Mouse (Mus musculus): ENCODE data around the gene Hmga1.

Gene Hmga1

DNA sequence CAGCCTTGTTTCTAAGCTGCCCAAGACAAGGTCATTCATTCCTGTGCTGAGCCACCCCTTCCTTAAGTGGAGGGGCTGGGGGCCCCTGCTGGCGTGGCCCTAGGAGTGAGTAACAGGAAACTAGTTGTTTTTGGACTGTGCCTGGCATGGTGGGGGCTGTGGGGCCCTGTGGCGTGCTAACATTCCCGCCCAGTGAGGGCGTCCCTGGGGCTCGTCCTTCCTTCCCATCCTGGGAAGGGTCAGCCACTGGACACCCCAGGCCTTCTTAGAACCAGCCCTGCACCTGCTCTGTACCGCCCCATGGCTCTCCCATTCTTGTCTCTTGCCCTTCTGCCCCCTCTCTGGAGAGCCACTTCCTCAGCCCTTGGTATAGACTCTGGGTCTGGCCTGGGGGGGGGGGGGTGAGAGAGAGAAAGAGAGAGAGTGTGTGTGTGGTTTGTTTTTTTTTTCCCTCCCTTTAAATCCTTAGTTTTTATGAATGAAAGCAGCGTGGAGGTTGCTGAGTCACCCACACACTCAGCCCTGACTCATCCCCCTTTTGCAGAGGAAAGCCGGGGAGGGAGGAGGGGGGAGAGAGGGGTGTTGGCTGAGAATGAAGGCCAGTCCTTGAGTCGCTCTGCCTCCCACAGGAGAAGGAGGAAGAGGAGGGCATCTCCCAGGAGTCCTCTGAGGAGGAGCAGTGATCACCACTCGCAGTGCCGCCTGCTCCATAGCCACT is 5.7 kb downstream of the Hmga1 start:
- no peak for DNase-seq

DNA sequence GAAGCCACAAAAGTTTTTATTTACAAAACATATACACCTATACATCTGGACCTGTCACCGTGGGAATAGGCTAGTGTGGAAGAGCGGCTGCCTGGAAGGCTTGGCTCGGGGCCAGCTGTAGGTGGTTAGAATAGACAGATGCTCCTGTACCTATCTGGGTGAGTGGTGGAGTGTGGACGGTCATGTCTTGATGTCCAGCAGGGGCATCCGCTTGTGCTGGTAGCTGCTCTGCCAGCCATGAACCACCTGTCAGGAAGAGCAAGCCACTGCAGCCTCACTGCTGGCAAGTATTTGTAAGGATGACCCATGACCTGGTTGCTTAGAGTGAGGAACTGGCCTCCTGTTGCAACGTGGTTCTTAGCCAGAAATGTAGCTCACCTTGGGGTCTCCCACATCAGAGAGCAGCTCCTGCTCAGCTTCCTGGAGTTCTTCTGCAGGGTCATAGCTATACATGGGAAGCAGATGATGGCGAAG is 7.5 kb downstream of the Hmga1 start:
- no peak for DNase-seq

DNA sequence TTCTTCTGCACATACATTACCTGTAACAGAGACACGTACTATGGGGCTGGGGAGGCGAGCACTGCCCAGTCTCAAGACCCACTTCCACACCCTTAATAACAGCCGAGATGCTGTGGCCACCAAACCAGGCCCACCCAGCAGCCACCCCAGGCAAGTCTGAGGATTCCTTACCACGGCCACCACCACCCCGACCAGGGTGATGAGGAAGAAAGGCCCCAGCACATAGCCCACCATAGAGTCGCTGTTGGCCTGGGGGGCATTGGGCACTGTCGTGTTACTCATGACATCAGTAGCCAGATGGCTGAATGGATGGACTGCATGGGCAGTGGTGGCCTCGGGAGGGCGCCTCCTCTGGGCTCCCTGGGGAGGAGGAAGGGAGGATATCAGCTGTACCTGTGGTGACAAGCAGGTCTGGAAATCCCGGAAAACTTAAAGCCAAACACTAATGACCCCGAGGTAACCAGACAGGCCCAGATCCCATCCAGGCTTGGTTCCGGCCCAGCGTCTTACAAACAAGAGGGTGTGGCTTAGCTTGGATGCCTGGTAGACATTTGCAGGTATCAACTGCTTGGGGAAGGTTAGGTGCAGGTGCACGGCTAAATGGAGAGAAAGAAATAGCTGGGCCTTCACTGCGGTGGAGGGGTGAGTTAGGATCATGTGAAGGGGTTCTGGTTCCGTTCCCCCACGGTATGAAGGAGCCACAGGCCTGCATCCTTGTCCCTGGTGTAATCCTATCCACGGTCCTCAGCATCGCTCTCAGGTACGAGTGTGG is 8.3 kb downstream of the Hmga1 start:
- DNase-seq = peak; percentile 32

DNA sequence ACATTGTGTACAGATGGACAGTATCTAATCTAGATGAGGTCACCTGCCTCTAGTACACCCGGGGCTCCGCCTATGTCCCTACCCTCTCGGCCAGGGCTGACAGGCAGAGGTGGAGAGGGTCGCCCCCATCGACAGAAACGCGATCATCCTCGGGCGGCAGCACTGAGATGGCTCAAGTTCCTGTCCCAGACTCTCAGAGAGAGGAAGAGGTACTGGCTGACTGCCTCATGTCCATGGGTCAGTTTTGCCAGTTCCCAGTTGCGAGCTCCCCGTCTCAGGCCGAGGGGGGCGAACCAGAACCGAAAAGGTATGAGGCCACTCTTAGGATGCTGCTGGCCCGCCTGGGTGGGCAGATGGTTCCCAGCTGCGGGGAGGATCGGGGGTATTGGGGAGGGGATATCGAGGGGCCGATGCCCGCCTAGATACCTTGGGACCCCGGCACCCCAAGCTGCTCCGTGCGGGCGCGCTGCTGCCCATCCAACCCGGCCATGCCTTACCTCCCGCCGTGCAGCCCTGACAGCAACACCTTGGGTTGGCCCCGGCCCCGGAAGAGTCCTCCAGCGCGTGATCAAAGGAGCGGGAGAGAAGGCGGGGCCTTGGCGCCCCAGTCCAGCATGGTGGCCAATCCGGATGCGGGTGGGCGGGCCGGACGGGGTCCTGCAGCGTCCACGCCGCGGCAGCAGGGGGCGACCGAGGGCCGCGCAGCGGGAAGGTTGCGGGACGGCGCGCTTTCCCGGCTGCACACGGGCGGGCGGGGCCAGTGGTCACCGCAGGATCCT is 9.1 kb downstream of the Hmga1 start, which contains the start of gene AI413582:
AI413582 (minus strand) TSS at position 594 of the 779 bp plus-strand sequence.
- DNase-seq = peak; percentile 98

DNA sequence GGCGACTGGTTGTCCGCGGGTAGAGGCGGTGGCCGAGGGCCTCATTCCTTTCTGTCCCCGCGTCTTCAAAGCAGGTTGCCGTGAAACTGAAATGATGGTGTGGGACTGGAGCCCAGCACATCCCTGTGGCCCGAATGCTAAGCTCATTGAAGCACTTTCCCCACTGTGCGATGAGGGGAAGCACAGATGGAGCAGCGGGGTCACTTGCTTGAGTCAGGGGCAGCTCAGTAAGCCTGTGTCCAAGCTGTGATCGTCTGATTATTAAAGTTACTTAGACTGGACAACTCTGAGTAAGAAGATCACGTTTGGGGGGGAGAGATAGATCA is 9.6 kb downstream of the Hmga1 start:
- no peak for DNase-seq

DNA sequence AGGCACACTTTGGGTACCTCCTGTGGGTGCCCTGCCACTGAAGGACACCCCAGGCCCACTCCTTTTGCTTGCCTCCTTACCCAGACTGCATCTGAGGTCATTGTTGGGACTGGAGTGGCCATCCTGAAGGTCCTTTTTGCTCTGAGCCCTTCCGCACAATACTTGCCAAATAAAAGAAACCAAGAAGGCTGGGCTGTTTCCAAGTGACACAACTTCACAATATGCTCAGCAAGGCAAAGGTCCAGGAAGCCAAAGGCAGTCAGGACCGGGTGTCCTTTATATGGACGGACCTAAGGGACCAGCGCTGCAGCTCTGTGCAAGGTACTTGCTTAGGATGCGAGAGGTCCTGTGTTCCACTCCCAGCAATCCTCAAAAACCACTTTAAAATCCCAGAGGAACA is 11.9 kb downstream of the Hmga1 start:
- no peak for DNase-seq

DNA sequence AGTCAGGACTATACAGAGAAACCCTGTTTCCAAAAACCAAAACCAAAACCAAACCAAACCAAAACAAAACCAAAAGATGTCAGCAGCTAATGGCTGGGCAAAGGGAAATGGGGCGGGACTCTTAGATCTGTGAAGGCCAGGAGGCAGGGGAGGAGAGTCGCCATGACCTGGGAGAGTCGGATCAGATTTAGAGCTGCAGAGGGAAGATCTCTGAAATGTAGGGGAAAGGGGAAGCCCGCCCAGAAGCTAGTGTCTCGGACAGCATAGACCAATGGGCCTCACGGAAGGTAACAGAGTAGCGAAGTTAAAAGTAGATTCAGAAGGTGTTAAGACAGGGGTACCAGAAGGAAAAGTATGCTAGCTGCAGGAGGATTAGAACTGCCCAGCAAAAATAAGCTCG is 15.0 kb downstream of the Hmga1 start:
- no peak for DNase-seq

DNA sequence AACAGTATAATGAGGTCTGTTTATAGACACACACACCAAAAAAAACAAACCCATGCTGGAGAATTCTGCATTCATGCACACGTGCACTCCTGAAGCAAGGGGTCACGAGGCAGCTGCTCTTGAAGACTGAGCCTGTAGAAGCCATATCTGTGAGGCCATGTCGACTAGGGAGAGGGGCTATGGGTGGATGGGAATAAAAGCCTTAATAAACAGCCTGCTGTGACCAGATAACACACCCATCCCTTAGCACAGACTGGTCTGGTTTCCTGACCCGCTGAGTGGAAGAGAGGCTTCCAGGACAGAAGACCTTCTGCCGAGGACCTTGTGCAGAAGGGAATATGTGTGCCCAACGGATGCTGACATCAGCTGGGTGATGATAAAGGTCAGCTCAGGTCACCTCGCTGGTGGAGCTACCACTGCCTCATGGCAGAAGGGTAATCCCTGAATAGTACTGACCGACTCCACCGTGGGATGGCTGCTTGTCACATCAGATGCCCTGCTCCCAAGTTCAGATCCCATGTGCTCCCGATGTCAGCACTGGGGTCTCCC is 17.5 kb downstream of the Hmga1 start:
- DNase-seq = no peak

DNA sequence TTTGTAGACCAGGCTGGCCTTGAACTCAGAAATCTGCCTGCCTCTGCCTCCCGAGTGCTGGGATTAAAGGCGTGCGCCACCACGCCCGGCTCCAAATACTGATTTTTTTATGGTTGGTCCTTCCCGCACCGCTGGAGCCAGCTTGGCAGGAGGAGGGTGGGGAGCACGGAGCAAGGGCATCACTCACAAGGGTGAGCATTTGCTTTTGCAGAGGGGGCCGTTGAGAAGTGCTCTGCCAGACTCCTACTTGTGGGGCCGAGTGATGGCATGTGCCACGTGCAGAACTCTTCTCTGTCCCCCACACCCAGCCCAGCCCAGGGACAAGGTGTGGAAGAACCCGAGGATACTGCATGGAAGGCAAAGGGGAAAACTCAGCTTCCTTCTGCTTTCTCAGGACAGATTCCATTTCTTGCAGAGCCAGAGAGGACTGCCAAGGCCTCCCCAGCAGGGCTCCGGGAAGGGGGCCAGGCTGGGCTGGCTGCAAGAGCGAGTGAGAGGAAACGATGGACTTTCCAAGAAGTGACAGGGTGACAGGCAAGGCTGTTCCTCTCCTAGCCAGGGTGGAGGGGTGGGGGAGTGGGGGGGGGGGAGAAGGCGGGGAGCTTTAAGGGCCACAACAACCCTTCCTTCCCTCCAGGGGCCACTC is 18.3 kb downstream of the Hmga1 start:
- DNase-seq = peak; percentile 57

DNA sequence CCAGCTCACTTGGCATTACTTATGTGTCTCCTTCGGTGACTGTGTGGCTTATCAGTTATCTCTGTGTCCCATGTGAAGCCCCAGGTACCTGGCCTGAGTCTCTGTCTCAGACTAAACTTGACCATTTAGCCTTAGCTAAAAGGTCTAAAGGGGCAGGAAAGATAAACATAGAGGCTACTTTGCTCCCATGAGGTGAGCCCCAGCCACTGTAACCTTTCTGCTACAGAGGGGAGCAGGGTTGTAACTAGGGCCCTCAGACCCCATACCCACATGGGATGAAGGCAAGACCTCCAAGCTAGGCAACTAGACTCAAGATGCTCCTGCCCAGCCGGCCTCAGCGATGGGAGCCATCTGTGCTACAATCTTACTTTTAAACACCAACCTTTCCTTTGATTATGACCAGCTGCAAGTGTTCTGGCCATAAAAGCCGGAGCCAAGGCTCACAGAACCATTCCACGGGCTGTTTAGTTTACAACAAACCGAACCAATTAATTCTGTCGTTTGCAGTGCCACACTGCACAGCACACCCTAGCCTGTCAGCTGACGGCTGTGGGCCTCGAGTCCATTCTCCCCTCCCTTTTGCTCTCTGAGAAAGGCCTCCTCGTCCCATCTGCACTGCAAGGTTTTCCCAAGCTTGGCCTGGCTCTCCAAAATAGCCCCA is 18.9 kb downstream of the Hmga1 start:
- DNase-seq = no peak

DNA sequence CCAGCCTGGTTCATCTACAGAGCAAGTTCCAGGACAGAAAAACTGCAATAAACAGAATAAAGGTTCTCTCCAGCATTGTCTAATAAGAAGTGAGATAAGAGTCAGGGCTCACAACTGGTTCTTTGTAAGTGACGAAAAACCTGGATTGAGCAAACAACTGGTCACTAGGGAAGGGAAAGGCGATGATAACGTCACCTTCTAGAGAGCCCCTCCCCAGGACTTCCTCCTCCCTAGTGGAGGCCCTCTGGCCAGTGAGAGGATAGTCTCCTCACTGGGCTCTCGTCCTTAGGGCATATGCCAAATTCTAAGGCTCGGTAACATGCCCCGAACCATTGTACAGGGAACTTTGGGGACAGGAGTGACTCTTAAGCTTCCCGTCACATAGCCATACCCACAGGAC is 19.8 kb downstream of the Hmga1 start:
- DNase-seq = no peak

DNA sequence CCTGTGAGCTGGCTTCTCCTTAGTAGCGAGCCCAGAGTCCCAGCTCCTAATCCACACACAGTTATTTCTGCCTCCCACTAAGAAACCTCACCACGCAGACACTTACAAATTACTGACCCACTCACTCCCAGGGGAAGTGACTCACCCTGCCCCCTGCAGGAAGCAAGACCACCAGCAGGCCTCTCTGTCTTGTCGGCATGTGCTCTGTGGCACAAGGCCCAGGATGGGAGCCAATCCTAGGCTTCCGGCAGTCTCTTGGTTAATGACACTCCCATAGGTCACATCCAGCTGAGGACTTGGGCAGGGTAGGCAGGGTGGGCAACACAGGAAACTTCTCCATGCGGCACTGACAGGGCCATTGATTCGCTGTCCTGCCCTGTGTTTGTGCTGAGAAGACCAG is 21.2 kb downstream of the Hmga1 start:
- no peak for DNase-seq

DNA sequence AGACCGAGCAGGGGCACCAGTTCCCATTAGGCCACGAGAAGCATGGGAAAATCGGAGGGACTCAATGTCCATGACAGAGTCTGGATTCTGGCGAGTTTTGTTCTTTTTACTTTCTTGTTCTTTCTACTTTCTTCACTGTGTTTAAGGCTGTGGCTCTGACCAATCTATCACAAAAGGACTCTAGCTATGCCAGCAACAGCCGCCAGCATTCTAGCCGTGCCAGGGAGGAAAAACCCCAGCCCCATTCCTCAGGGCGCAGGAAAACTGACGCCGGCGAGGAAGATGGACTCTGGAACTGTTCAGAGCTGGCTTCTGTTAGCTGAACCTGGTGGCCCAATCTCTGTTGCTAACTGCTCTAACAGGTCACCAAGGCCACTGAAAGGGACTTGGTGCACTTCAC is 22.2 kb downstream of the Hmga1 start:
- no peak for DNase-seq

DNA sequence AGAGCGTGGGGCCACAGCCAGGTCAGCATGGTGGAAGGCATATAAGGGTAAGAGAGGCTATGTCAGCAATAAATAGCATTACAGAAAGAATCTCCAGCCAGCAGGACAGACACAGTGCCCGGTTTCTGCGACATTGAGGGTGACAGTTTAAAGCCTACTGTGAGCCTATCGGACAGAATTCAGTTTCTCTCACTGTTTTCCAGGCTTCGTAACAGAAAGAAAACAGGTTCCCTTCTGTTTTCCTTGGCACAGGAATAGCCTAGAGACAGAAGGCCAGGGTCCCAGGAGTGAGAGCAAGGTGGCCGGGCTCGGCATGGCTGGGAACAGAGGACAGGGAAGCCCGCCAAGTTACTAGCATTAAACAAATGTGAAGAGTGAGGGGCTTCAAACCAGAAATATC is 23.5 kb downstream of the Hmga1 start:
- DNase-seq = no peak

DNA sequence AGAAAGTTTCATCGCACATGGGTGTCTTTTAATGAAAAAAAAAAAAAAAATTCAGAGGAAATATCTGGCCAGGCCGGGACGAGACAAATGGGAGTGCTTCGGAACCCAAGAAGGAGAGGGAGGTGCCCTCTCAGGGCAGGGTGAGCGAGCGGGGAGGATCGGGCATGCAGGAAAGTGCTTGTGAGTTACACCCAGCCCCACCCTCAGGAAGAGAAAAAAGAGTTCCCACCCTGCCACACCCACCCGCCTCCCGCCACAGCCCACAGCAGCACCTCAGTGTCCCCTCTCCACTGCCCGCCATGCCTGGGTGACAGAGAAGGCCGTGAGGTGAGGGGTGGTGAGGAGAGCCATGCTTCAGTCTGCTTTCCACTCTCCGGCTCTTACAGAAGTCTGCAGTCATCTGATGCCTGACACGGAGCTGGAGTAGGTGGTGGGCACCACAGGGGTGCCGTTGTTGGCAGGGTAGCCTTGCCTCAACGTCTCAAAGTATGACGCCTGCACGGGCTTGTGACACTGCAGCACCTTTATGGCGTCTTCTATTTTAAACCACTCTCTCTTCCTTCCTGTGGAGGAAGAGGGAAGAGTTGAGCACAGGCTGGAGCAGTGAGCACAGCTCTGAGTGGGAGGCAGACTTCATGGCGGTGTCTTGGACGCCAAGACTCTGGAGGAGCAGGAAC is 24.2 kb downstream of the Hmga1 start:
- no peak for DNase-seq

DNA sequence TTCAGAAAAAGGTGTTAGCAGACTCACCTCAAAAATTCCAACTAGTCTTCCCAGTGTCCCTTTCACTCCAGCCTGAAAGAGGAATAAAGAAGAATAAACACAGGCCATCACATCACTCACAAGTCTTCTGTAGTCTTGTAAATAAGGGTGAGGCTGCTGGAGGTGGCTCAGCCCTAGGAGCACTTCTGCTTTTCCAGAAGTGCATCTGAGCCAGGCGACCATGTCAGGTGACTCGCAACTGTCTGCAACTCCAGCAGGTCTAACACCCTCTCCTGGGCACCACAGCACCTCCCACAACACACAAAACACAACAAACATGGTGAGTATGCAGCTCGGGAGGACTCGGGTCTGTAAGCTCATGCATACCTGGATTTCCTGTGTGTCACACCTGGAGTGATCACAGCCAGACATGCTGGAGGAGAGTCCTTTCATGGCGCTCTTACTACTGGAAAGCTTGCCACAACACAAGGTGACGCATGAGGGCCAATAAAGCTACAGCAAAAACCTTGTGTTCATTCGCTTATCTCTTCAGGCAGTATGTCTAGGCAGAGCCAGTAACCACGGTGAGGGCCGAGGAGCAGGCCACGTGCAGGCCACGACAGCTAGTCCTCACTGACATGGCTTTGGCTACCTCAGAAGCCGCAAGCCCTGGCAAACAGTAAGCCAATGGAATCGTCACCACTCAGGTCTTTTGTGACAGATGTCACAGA is 27.0 kb downstream of the Hmga1 start:
- DNase-seq = no peak

DNA sequence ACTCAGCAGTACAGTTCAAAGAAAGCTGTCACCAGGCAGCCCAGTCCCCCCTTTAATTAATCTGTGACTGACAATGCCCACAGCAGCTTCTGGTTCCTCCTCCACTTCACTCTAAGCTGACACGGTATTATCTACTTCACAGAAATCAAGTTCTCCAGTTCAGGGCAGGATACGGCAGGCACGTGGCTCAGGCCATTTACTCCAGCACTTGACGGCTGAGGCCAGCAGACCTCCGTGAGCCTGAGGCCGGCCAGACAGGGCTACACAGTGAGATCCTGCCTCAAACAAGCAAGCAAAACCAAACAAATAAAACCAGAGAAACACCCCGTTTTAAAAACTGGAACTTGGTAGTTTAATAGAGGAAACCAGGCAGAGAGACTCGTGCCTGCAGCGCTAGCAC is 30.4 kb downstream of the Hmga1 start:
- DNase-seq = no peak

DNA sequence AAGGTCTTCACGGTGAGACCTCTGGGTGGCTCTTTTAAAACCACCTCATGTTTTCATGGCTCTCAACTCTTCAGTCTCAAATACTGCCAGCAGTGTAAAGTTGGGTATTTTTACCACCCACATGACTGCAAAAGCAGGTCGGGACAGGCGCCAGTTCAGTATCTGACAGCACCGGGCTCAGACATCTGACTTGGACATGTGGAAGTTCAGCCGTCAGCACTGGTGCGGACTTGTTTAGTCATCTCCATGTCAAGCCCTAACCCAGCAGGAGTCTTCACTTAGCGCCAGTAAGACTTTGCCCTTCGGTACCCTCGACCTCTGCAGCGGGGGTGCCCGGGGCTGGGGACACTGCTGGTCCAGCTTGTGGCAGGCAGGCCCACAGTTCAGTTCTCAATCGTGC is 31.0 kb downstream of the Hmga1 start:
- DNase-seq = peak; percentile 48

DNA sequence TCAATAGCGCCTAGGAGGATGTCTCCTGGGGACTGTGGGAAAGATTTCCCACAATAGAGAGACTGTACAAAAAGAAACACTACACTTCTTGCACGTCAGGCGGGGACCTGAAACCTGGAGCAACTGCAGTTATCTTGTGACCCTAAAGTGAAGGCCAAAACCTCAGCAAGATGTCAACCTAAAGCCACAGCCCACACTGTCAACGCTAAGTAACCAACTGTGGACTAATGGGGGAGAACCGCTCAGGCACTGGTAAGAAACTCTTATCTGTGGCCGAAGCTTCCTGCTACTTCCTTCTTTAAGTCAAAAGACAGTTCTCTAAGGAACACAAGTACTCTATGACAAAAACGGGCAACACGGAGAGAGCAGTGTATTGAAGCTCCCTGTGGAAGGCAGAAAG is 31.9 kb downstream of the Hmga1 start:
- no peak for DNase-seq

DNA sequence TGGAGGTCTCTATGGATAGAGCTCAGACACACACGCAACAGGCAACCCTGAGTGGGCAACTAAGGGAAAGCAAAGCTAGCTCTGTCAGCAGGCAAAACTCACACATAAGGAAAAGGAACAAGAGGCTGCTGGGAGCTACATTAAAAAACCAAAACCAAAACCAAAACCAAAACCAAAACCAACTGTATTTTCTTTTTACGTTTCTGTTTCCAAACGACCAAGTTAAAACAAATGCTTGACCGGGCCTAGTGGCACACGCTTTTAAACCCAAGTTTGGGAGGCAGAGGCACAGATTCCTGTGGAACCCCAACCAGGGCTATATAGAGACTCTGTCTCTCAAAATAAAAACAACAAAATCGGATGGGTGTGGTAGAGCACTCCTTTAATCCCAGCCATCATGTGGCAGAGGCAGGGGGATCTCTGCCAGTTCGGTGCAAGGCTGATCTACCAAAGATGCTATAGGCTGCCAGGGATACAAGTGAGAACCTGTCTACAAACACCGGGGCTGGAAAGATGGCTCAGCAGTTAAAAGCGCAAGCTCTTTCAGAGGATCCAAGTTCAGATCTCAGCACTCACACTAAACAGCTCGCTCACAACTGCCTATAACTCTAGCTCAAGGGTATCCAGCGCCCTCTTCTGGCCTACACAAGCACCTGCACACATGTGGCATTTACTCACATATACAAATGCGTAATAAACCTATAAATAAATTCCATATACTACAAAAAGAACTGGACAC is 35.7 kb downstream of the Hmga1 start:
- DNase-seq = no peak

DNA sequence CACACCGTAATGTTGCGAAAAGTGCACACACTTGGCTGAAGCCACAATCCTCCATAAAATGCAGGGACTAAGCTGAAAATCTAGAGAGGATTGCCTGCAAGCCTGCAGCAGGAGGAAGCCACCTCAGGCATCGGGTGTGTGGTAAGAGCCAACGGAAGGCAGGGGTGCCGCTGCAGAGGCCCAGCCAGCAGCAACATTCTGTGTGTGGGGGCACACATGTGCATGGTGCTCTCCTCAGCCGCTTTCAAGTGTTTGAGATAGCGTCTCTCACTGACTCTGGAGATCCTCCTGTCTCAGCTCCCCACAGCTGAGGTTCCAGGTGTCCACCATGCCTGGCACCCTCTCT is 36.2 kb downstream of the Hmga1 start:
- DNase-seq = no peak
